Mouse (Mus musculus) stomach, embryonic 14.5 days (tissue): ENCODE measurements at regions not wholly inside any gene's neighbourhood (a gene's known extent, or its start where the extent isn't known, plus 50 kb on each side); places are given as distances from the start of the nearest gene placed in this dataset.

Source experiments
- ATAC-seq: fragments of 200-750 bp; cut with Nextera tagmentation; 2 replicates; pipeline ENCODE4 v1.8.0; 2017; ENCODE audit warnings: low read depth, moderate TSS enrichment; ENCODE audit not compliant: insufficient number of reproducible peaks, insufficient read depth, low FRiP score
- H3K27ac ChIP-seq: fragments of 300-500 bp; sonication (generic); 2 replicates; pipeline ENCODE4 v1.5.1; 2014; ENCODE audit warnings: mild to moderate bottlenecking, low read length, moderate library complexity, mixed read lengths
- H3K27me3 ChIP-seq: fragments of 300-500 bp; sonication (generic); 2 replicates; pipeline ENCODE4 v1.6.1; 2014; ENCODE audit warnings: low read length, control low read depth, mixed read lengths; ENCODE audit not compliant: control insufficient read depth, insufficient read depth
- H3K36me3 ChIP-seq: fragments of 300-500 bp; sonication (generic); 2 replicates; pipeline ENCODE4 v1.6.1; 2014; ENCODE audit warnings: mild to moderate bottlenecking, control low read depth, low read length, moderate library complexity, mixed read lengths; ENCODE audit not compliant: control insufficient read depth, insufficient read depth
- H3K4me1 ChIP-seq: fragments of 300-500 bp; sonication (generic); 2 replicates; pipeline ENCODE4 v1.6.1; 2014; ENCODE audit warnings: low read length, control low read depth, mixed read lengths; ENCODE audit not compliant: control insufficient read depth, insufficient read depth
- H3K4me2 ChIP-seq: fragments of 300-500 bp; sonication (generic); replicated peaks from 2 replicates; pipeline ENCODE4 v1.6.1; 2014; ENCODE audit warnings: low read depth, low read length, control low read depth
- H3K4me3 ChIP-seq: fragments of 300-500 bp; sonication (generic); 2 replicates; pipeline ENCODE4 v1.5.1; 2014; ENCODE audit warnings: low read depth, low read length, control low read depth
- H3K9ac ChIP-seq: fragments of 300-500 bp; sonication (generic); replicated peaks from 2 replicates; pipeline ENCODE4 v1.6.1; 2014; ENCODE audit warnings: low read depth, mild to moderate bottlenecking, control low read depth, low read length, moderate library complexity, mixed read lengths
- H3K9me3 ChIP-seq: fragments of 300-500 bp; sonication (generic); 2 replicates; pipeline ENCODE4 v1.6.1; 2016; ENCODE audit warnings: low read depth, low read length, control low read depth; ENCODE audit not compliant: control insufficient read depth
- WGBS: fragments of 180-500 bp; shearing (Covaris S2); extraction: QIAGEN DNeasy Blood & Tissue Kit; methylation state at CpG from one replicate; pipeline ENCODE4 v1.1.7; 2014; 5-methylcytosine and 5-hydroxymethylcytosine counted together

GRCm38 (mm10) chr3:147868281-147868680 is 1016.1 kb downstream of the Ttll7 start:
- 31% methylated on average over 3 of the region's 3 CpGs for WGBS
- no peak for ATAC-seq

GRCm38 (mm10) chr3:147853346-147853745 is 1001.2 kb downstream of the Ttll7 start:
- no peak for ATAC-seq
- no peaks in the 10 kb centered on the region for H3K27me3 ChIP-seq
- no peak overlapping the region for H3K9ac ChIP-seq
- 60% methylated on average over 4 of the region's 4 CpGs for WGBS
- H3K4me2 ChIP-seq = no peak overlapping the region
- no peaks in the 10 kb centered on the region for H3K4me1 ChIP-seq
- H3K36me3 ChIP-seq = no peaks in the 10 kb centered on the region
- H3K4me3 ChIP-seq = no peak overlapping the region
- H3K27ac ChIP-seq = no peak overlapping the region
- no peaks in the 10 kb centered on the region for H3K9me3 ChIP-seq

More at GRCm38 (mm10) chr3:147868281-147868680, 1016.1 kb downstream of the Ttll7 start:
- no peaks in the 10 kb centered on the region for H3K27me3 ChIP-seq
- H3K9ac ChIP-seq = no peak overlapping the region
- H3K4me2 ChIP-seq = no peak overlapping the region
- no peaks in the 10 kb centered on the region for H3K9me3 ChIP-seq
- no peak overlapping the region for H3K27ac ChIP-seq
- H3K36me3 ChIP-seq = no peaks in the 10 kb centered on the region
- H3K4me1 ChIP-seq = no peaks in the 10 kb centered on the region
- H3K4me3 ChIP-seq = no peak overlapping the region

DNA sequence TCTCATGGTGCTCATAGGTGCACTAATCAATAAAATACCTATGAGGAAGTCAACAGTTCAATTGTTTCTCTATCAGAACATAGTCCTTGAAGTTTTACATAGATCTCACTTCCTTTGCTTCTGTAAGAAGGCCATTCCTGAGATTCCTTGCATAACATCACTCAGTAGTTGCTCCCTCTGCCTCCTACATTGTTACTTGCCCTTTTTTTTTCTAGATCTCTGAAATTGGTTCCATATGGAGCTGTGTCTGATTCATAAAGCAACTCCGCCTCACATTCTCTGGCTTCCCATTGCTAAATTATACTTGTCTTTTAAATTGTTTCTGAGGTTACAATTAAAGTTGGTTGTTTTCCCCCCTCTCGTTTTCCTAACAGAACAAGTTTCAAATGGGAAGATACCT is 1000.7 kb downstream of the Ttll7 start:
- Histone ChIP-seq H3K4me1 (no peaks in the 10 kb centered on the region), H3K9ac (no peak overlapping the region), H3K4me2 (no peak overlapping the region), H3K27me3 (no peaks in the 10 kb centered on the region), H3K36me3 (no peaks in the 10 kb centered on the region), H3K4me3 (no peak overlapping the region), H3K9me3 (no peaks in the 10 kb centered on the region), H3K27ac (no peak overlapping the region)
- no peak for ATAC-seq
- 85% methylated on average over 2 of the region's 2 CpGs for WGBS

GRCm38 (mm10) chr3:147841357-147841756 is 989.2 kb downstream of the Ttll7 start:
- H3K4me2 ChIP-seq = no peak overlapping the region
- H3K9ac ChIP-seq = no peak overlapping the region
- H3K27me3 ChIP-seq = no peaks in the 10 kb centered on the region
- no peaks in the 10 kb centered on the region for H3K36me3 ChIP-seq
- H3K9me3 ChIP-seq = no peaks in the 10 kb centered on the region
- WGBS = 45% methylated on average over 3 of the region's 3 CpGs
- H3K4me1 ChIP-seq = no peaks in the 10 kb centered on the region
- H3K27ac ChIP-seq = no peak overlapping the region
- no peak overlapping the region for H3K4me3 ChIP-seq
- no peak for ATAC-seq

GRCm38 (mm10) chr3:147838816-147839215 is 986.6 kb downstream of the Ttll7 start:
- no peak for ATAC-seq
- no peaks in the 10 kb centered on the region for H3K27me3 ChIP-seq
- no peak overlapping the region for H3K4me3 ChIP-seq
- H3K9ac ChIP-seq = no peak overlapping the region
- no peaks in the 10 kb centered on the region for H3K36me3 ChIP-seq
- H3K4me2 ChIP-seq = no peak overlapping the region
- no peak overlapping the region for H3K27ac ChIP-seq
- H3K9me3 ChIP-seq = no peaks in the 10 kb centered on the region
- no peaks in the 10 kb centered on the region for H3K4me1 ChIP-seq
- WGBS = 84% methylated on average over 4 of the region's 4 CpGs

GRCm38 (mm10) chr3:147835716-147836115 is 983.5 kb downstream of the Ttll7 start:
- no peaks in the 10 kb centered on the region for H3K36me3 ChIP-seq
- H3K4me3 ChIP-seq = no peak overlapping the region
- no peak overlapping the region for H3K27ac ChIP-seq
- H3K9ac ChIP-seq = no peak overlapping the region
- H3K4me1 ChIP-seq = no peaks in the 10 kb centered on the region
- 78% methylated on average over 2 of the region's 2 CpGs for WGBS
- ATAC-seq = no peak
- H3K9me3 ChIP-seq = no peaks in the 10 kb centered on the region
- no peaks in the 10 kb centered on the region for H3K27me3 ChIP-seq
- no peak overlapping the region for H3K4me2 ChIP-seq

- WGBS = 74% methylated on average over 1 of the region's 1 CpGs
- Histone ChIP-seq H3K27me3 (no peaks in the 10 kb centered on the region), H3K27ac (no peak overlapping the region), H3K9ac (no peak overlapping the region), H3K4me3 (no peak overlapping the region), H3K4me1 (no peaks in the 10 kb centered on the region), H3K9me3 (no peaks in the 10 kb centered on the region), H3K4me2 (no peak overlapping the region), H3K36me3 (no peaks in the 10 kb centered on the region)
- ATAC-seq = no peak
Observed at GRCm38 (mm10) chr3:147825337-147825736, 973.2 kb downstream of the Ttll7 start.

DNA sequence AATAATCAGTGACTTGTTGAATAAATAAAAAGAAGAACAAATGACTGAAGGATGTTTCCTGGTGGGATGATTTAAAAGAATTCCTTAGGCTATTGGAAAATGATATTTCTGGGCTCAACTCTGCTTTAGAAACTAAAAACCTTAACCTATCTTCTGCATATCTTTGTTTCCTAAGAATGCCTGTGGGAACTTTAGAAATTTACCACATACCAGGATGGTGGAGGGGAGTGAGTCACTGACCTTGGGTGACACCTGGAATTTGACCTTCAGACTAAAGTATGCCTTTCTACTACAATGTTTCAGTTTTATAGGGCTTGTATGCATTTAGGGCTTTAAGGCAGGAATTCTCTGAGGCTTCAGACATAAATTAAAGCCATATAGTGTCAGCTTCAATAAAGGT is 972.3 kb downstream of the Ttll7 start:
- Histone ChIP-seq H3K27me3 (no peaks in the 10 kb centered on the region), H3K36me3 (no peaks in the 10 kb centered on the region), H3K4me1 (no peaks in the 10 kb centered on the region), H3K9me3 (no peaks in the 10 kb centered on the region), H3K9ac (no peak overlapping the region), H3K4me2 (no peak overlapping the region), H3K4me3 (no peak overlapping the region), H3K27ac (no peak overlapping the region)
- ATAC-seq = no peak

DNA sequence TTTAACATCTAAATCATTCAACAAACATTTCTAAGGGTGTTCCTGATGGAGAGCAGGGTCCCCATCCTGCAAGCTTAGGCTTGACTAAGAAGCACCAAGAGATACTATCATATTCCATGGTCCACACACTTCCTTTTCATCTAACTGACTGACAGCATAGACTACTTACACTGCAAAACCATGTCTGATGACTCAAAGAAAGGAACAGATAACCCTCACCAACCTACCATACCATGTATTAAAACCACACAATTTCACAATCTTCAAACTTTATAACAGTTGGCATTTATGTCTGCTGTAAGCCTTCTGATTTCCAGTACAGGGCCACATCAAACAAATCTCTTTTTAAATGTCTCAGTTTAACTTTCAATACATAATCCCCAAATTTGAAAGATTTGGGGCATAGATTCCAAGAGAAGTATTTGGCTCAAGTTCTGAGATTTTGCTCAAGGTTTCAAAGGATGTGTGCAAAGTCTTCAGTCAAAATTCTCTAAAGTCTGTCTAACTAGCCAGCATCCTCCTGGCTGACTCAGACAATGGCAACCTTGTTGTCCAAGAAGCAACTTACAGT is 962.0 kb downstream of the Ttll7 start:
- no peak for ATAC-seq
- no peak overlapping the region for H3K9ac ChIP-seq
- H3K27ac ChIP-seq = no peak overlapping the region
- H3K4me1 ChIP-seq = no peaks in the 10 kb centered on the region
- no peaks in the 10 kb centered on the region for H3K9me3 ChIP-seq
- H3K4me2 ChIP-seq = no peak overlapping the region
- no peaks in the 10 kb centered on the region for H3K27me3 ChIP-seq
- H3K36me3 ChIP-seq = no peaks in the 10 kb centered on the region
- no peak overlapping the region for H3K4me3 ChIP-seq
